Mouse (Mus musculus): Measurements from ENCODE around the gene Acads. TPM values are rescaled to one million over a fixed set of nuclear protein-coding genes. Genes with fewer than 3 reads are reported as not detected.
"Not testable (repeated sequence)": the region's sequence is repeated elsewhere in the genome, so short reads cannot be mapped to it uniquely, and the experiment has no call there.

Acads gene
- polyA plus RNA-seq, 1 experiment from 2014 or later: 16.0 TPM

- not testable (repeated sequence) for H3K9me3 ChIP-seq; H3K4me2 ChIP-seq; H3K27ac ChIP-seq; H3K36me3 ChIP-seq (replicated peaks); H3K4me1 ChIP-seq; H3K9ac ChIP-seq; H3K4me3 ChIP-seq; ATAC-seq (replicated peaks); H3K27me3 ChIP-seq (replicated peaks)
- WGBS: 98% methylated on average over 23 of the region's 23 CpGs
These were observed 15.9 kb downstream of the Acads start for GRCm38 (mm10) chr5:115103253-115103652.

GRCm38 (mm10) chr5:115102231-115102630, 16.9 kb downstream of the Acads start:
- H3K4me1 ChIP-seq: no peaks in the 10 kb centered on the region
- H3K9ac ChIP-seq: no peak overlapping the region
- H3K4me2 ChIP-seq: no peak overlapping the region
- WGBS: 80% methylated on average over 2 of the region's 2 CpGs
- no peak overlapping the region for H3K4me3 ChIP-seq
- H3K36me3 ChIP-seq (replicated peaks): peaks cover 11% of the 10 kb centered on the region; the same call in 1 of the 2 replicates
- no peak overlapping the region for H3K27ac ChIP-seq
- H3K27me3 ChIP-seq (replicated peaks): no peaks in the 10 kb centered on the region
- no peaks in the 10 kb centered on the region for H3K9me3 ChIP-seq
- ATAC-seq (replicated peaks): no peak

- Histone ChIP-seq H3K4me3 (no peak overlapping the region), H3K27ac (no peak overlapping the region), H3K27me3 (replicated peaks) (no peaks in the 10 kb centered on the region), H3K4me2 (no peak overlapping the region), H3K36me3 (replicated peaks) (peaks cover 29% of the 10 kb centered on the region; the same call in 1 of the 2 replicates), H3K9ac (no peak overlapping the region), H3K9me3 (no peaks in the 10 kb centered on the region), H3K4me1 (no peaks in the 10 kb centered on the region)
- no peak for ATAC-seq (replicated peaks)
- WGBS: 86% methylated on average over 6 of the region's 6 CpGs
These were observed 18.7 kb downstream of the Acads start for GRCm38 (mm10) chr5:115100473-115100872.

GRCm38 (mm10) chr5:115099991-115100390, 19.2 kb downstream of the Acads start:
- no peak for ATAC-seq (replicated peaks)
- 83% methylated on average over 9 of the region's 9 CpGs for WGBS
- peaks cover 32% of the 10 kb centered on the region; the same call in 1 of the 2 replicates for H3K36me3 ChIP-seq (replicated peaks)

GRCm38 (mm10) chr5:115099530-115099929, 19.6 kb downstream of the Acads start:
- Histone ChIP-seq H3K27me3 (replicated peaks) (no peaks in the 10 kb centered on the region), H3K4me3 (no peak overlapping the region), H3K9me3 (no peaks in the 10 kb centered on the region), H3K9ac (no peak overlapping the region), H3K27ac (no peak overlapping the region), H3K4me2 (no peak overlapping the region), H3K36me3 (replicated peaks) (peaks cover 36% of the 10 kb centered on the region; the same call in 1 of the 2 replicates), H3K4me1 (no peaks in the 10 kb centered on the region)
- 85% methylated on average over 5 of the region's 5 CpGs for WGBS
- no peak for ATAC-seq (replicated peaks)

More at GRCm38 (mm10) chr5:115099991-115100390, 19.2 kb downstream of the Acads start:
- Histone ChIP-seq H3K9me3 (no peaks in the 10 kb centered on the region), H3K27ac (no peak overlapping the region), H3K4me1 (no peaks in the 10 kb centered on the region), H3K9ac (no peak overlapping the region), H3K27me3 (replicated peaks) (no peaks in the 10 kb centered on the region), H3K4me2 (no peak overlapping the region), H3K4me3 (no peak overlapping the region)

GRCm38 (mm10) chr5:115098195-115098594, 21.0 kb downstream of the Acads start, which contains the start of gene Gm10401:
Gene Gm10401, minus strand, starts transcription at chr5:115098295.
- WGBS: 91% methylated on average over 8 of the region's 8 CpGs
- Histone ChIP-seq H3K9ac (no peak within 1 kb of the TSS), H3K4me1 (no peaks in the 10 kb centered on the region), H3K27me3 (replicated peaks) (no peaks in the 10 kb centered on the region), H3K36me3 (replicated peaks) (peaks cover 36% of the 10 kb centered on the region; the same call in 1 of the 2 replicates), H3K4me2 (no peak within 1 kb of the TSS), H3K9me3 (no peaks in the 10 kb centered on the region), H3K4me3 (no peak within 1 kb of the TSS), H3K27ac (no peak within 1 kb of the TSS)
- no peak for ATAC-seq (replicated peaks)

GRCm38 (mm10) chr5:115091776-115092175, 27.4 kb downstream of the Acads start:
- H3K9me3 ChIP-seq: no peaks in the 10 kb centered on the region
- H3K4me2 ChIP-seq: no peak overlapping the region
- H3K4me1 ChIP-seq: no peaks in the 10 kb centered on the region
- no peak overlapping the region for H3K27ac ChIP-seq
- ATAC-seq (replicated peaks): no peak
- no peaks in the 10 kb centered on the region for H3K27me3 ChIP-seq (replicated peaks)
- WGBS: 93% methylated on average over 6 of the region's 6 CpGs
- H3K9ac ChIP-seq: no peak overlapping the region
- H3K4me3 ChIP-seq: no peak overlapping the region
- peaks cover 40% of the 10 kb centered on the region for H3K36me3 ChIP-seq (replicated peaks)

GRCm38 (mm10) chr5:115091015-115091414, 28.1 kb downstream of the Acads start:
- Histone ChIP-seq H3K27ac (no peak overlapping the region), H3K27me3 (replicated peaks) (no peaks in the 10 kb centered on the region), H3K9ac (no peak overlapping the region), H3K4me2 (no peak overlapping the region), H3K4me3 (no peak overlapping the region), H3K9me3 (no peaks in the 10 kb centered on the region), H3K4me1 (no peaks in the 10 kb centered on the region), H3K36me3 (replicated peaks) (peaks cover 33% of the 10 kb centered on the region)
- no peak for ATAC-seq (replicated peaks)
- WGBS: 89% methylated on average over 3 of the region's 3 CpGs

GRCm38 (mm10) chr5:115089592-115090268, 29.4 kb downstream of the Acads start:
- Histone ChIP-seq H3K9ac (no peak overlapping the region), H3K9me3 (no peaks in the 10 kb centered on the region), H3K4me1 (no peaks in the 10 kb centered on the region), H3K27me3 (replicated peaks) (no peaks in the 10 kb centered on the region), H3K4me3 (no peak overlapping the region), H3K36me3 (replicated peaks) (peaks cover 22% of the 10 kb centered on the region), H3K27ac (no peak overlapping the region), H3K4me2 (no peak overlapping the region)
- 95% methylated on average over 5 of the region's 5 CpGs for WGBS
- no peak for ATAC-seq (replicated peaks)

GRCm38 (mm10) chr5:115085675-115086074, 33.5 kb downstream of the Acads start:
- Histone ChIP-seq H3K9ac (no peak overlapping the region), H3K27ac (no peak overlapping the region), H3K4me1 (no peaks in the 10 kb centered on the region), H3K36me3 (replicated peaks) (peaks cover 29% of the 10 kb centered on the region), H3K4me3 (no peak overlapping the region), H3K27me3 (replicated peaks) (no peaks in the 10 kb centered on the region), H3K9me3 (no peaks in the 10 kb centered on the region), H3K4me2 (no peak overlapping the region)
- ATAC-seq (replicated peaks): no peak
- 97% methylated on average over 2 of the region's 2 CpGs for whole genome bisulfite sequencing

- Histone ChIP-seq H3K27me3 (replicated peaks) (no peaks in the 10 kb centered on the region), H3K27ac (no peak overlapping the region), H3K4me3 (no peak overlapping the region), H3K9ac (no peak overlapping the region), H3K4me2 (no peak overlapping the region), H3K4me1 (no peaks in the 10 kb centered on the region), H3K9me3 (no peaks in the 10 kb centered on the region), H3K36me3 (replicated peaks) (peaks cover 12% of the 10 kb centered on the region; the same call in 1 of the 2 replicates)
- WGBS: 88% methylated on average over 6 of the region's 6 CpGs
- no peak for ATAC-seq (replicated peaks)
These were observed 35.7 kb downstream of the Acads start for GRCm38 (mm10) chr5:115083492-115083891.

- H3K27me3 ChIP-seq (replicated peaks): no peaks in the 10 kb centered on the region
- no peak overlapping the region for H3K9ac ChIP-seq
- H3K9me3 ChIP-seq: no peaks in the 10 kb centered on the region
- WGBS: 87% methylated on average over 5 of the region's 5 CpGs
- no peaks in the 10 kb centered on the region for H3K4me1 ChIP-seq
- ATAC-seq (replicated peaks): no peak
- H3K4me2 ChIP-seq: no peak overlapping the region
- H3K27ac ChIP-seq: no peak overlapping the region
- H3K4me3 ChIP-seq: no peak overlapping the region
- peaks cover 12% of the 10 kb centered on the region; the same call in 1 of the 2 replicates for H3K36me3 ChIP-seq (replicated peaks)
These were observed 37.5 kb downstream of the Acads start for GRCm38 (mm10) chr5:115081636-115082035.
